Mouse (Mus musculus) naive thymus-derived CD4-positive, alpha-beta T cell, adult 2 months (primary cell): ENCODE measurements around the gene Aprt.
"Not testable (repeated sequence)": the region's sequence is repeated elsewhere in the genome, so short reads cannot be mapped to it uniquely, and the experiment has no call there.

ENCODE experiments used
- DNase-seq: peaks from one replicate; pipeline ENCODE4 v3.0.0-alpha.2; 2011; ENCODE audit warnings: low read depth

Aprt gene

GRCm38 (mm10) chr8:122586171-122586570, 9.5 kb upstream of the Aprt start:
- no peak for DNase-seq

- no peak for DNase-seq
These were observed 8.7 kb upstream of the Aprt start for GRCm38 (mm10) chr8:122585411-122585891.

GRCm38 (mm10) chr8:122584981-122585380, 8.3 kb upstream of the Aprt start:
- no peak for DNase-seq

- no peak for DNase-seq
These were observed 4.2 kb upstream of the Aprt start for GRCm38 (mm10) chr8:122580926-122581325.

GRCm38 (mm10) chr8:122579196-122579595, 2.5 kb upstream of the Aprt start:
- DNase-seq: no peak

- no peak for DNase-seq
These were observed 407 bp upstream of the Aprt start for GRCm38 (mm10) chr8:122577116-122577515.

- DNase-seq: peak; percentile 41
These were observed 718 bp downstream of the Aprt start for GRCm38 (mm10) chr8:122575735-122576647.

GRCm38 (mm10) chr8:122575286-122575685, 1.4 kb downstream of the Aprt start:
- no peak for DNase-seq

GRCm38 (mm10) chr8:122574667-122575251, 1.9 kb downstream of the Aprt start:
- no peak for DNase-seq

- DNase-seq: no peak
These were observed 2.4 kb downstream of the Aprt start for GRCm38 (mm10) chr8:122574264-122574663.

- no peak for DNase-seq
These were observed 3.1 kb downstream of the Aprt start for GRCm38 (mm10) chr8:122573577-122573976.

- not testable (repeated sequence) for DNase-seq
These were observed 3.5 kb downstream of the Aprt start for GRCm38 (mm10) chr8:122573176-122573575.

- DNase-seq: no peak
These were observed 4.0 kb downstream of the Aprt start for GRCm38 (mm10) chr8:122572751-122573150.

GRCm38 (mm10) chr8:122571750-122572267, 4.9 kb downstream of the Aprt start:
- DNase-seq: no peak

- DNase-seq: no peak
These were observed 5.6 kb downstream of the Aprt start for GRCm38 (mm10) chr8:122571153-122571552.

GRCm38 (mm10) chr8:122569996-122570395, 6.7 kb downstream of the Aprt start:
- no peak for DNase-seq

- no peak for DNase-seq
These were observed 7.4 kb downstream of the Aprt start for GRCm38 (mm10) chr8:122569329-122569728.

GRCm38 (mm10) chr8:122568881-122569309, 7.8 kb downstream of the Aprt start:
- DNase-seq: no peak

- peak; percentile 70 for DNase-seq
These were observed 8.6 kb downstream of the Aprt start for GRCm38 (mm10) chr8:122568109-122568504.

- peak; percentile 97 for DNase-seq
These were observed 9.2 kb downstream of the Aprt start, which contains the start of gene Cdt1 for GRCm38 (mm10) chr8:122567361-122568108. TSS of gene Cdt1 (plus strand) at chr8:122568015.

GRCm38 (mm10) chr8:122566766-122567165, 9.9 kb downstream of the Aprt start:
- no peak for DNase-seq
